Mouse (Mus musculus) erythroblast, embryonic 14.5 days (primary cell): ENCODE measurements around the gene Adam17.

Source experiments
- GATA1 ChIP-seq: IDR thresholded peaks from 2 replicates; pipeline ENCODE4 v1.6.1; 2012; ENCODE audit warnings: low read length, inconsistent platforms, mixed read lengths
- TAL1 ChIP-seq: IDR thresholded peaks from 3 replicates; pipeline ENCODE4 v1.6.1; 2012; ENCODE audit warnings: low read length, inconsistent platforms, mixed read lengths

DNA sequence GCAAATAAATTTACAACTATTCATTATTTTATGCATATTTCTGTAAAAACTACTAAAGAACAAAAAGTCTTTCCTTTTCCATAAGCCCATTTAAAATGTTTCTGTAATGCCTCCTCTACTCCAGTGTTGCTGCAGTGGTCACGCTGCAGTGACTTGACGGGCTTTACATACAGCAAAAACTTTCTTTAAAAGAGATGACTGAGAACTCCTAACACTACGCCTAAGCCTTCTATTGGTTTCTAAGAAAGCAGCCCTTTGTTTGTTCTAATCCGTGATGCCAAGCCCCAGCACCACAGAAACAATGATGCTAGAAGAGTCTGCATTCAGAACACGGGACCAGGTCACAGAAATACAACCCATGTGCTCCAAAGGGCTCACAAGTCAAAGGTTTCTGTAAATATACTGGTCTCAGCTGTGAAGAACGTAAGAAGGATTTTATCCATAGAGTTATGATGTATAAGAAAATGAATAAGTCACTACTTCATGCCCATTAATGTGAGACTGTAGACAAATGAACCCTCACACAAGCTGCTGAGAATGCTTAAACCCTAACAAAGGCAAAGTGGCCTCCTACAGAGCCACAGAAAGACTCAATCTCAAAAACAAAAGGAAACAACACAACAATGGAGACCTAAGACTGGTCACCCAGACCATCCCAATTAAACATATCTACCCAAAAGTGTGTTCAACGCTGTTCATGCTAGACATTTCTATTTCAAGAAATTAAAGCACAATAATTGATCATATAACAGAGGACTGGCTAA, 23.1 kb downstream of the Adam17 start:
- no peak for TF ChIP-seq TAL1
- no peak for TF ChIP-seq GATA1
